Mouse (Mus musculus) CH12.LX (cell line): ENCODE results near the gene S100a9. TPM values are rescaled to one million over a fixed set of nuclear protein-coding genes. Genes with fewer than 3 reads are reported as not detected.

ENCODE experiments used
- DNase-seq: peaks from one replicate; pipeline ENCODE4 v3.0.0-alpha.2; 2013; ENCODE audit errors: extremely low read depth
- H3K27ac ChIP-seq: 2 replicates; pipeline ENCODE4 v1.5.1; 2012; ENCODE audit warnings: low read depth, mild to moderate bottlenecking, control low read depth, moderate library complexity; ENCODE audit not compliant: insufficient read depth
- H3K27me3 ChIP-seq: replicated peaks from 2 replicates; pipeline ENCODE3; 2012; ENCODE audit warnings: inconsistent platforms
- H3K36me3 ChIP-seq, 2 experiments: replicated peaks in 1 of 2; 2 replicates each; pipeline versions ENCODE3 to v1.6.1; 2012; ENCODE audit warnings: inconsistent platforms in 1 of 2, low read length in 1 of 2, mild to moderate bottlenecking in 1 of 2, mixed read lengths in 1 of 2, moderate library complexity in 1 of 2; ENCODE audit not compliant: control insufficient read depth in 1 of 2, insufficient read depth in 1 of 2
- H3K4me1 ChIP-seq, 2 experiments: 2 replicates each; pipeline ENCODE4 v1.6.1; 2012; ENCODE audit warnings: inconsistent platforms in 1 of 2, moderate library complexity in 1 of 2; ENCODE audit not compliant: insufficient read depth in 2 of 2, control insufficient read depth in 1 of 2
- H3K4me2 ChIP-seq: 2 replicates; pipeline ENCODE4 v1.6.1; 2012; ENCODE audit warnings: low read depth, mild to moderate bottlenecking, control low read depth; ENCODE audit not compliant: poor library complexity, insufficient read depth, severe bottlenecking
- H3K4me3 ChIP-seq, 3 experiments: fragments of 150-350 bp in 1 of 3; sonication (generic) in 1 of 3; replicated peaks in 1 of 3; 2 replicates each; pipeline versions ENCODE3 to v1.5.1; 2011 to 2012; ENCODE audit warnings: low read depth in 2 of 3, low read length in 2 of 3, mild to moderate bottlenecking in 2 of 3, moderate library complexity in 2 of 3, control low read depth in 1 of 3, improper control_type of control experiment in 1 of 3, inconsistent platforms in 1 of 3, mixed read lengths in 1 of 3; ENCODE audit not compliant: poor library complexity in 1 of 3
- H3K79me2 ChIP-seq: replicated peaks from 2 replicates; pipeline ENCODE4 v1.6.1; 2012; ENCODE audit warnings: mild to moderate bottlenecking, moderate library complexity; ENCODE audit not compliant: control insufficient read depth, poor library complexity, insufficient read depth, severe bottlenecking; ENCODE audit errors: extremely low read depth
- H3K9ac ChIP-seq: 2 replicates; pipeline ENCODE4 v1.6.1; 2012; ENCODE audit warnings: low read depth, mild to moderate bottlenecking, control low read depth, moderate library complexity; ENCODE audit not compliant: insufficient read depth
- H3K9me3 ChIP-seq: replicated peaks from 2 replicates; pipeline ENCODE3; 2012; ENCODE audit warnings: low read length, inconsistent platforms, mixed read lengths
- CHD2 ChIP-seq: IDR thresholded peaks from 2 replicates; pipeline ENCODE4 v1.6.1; 2011; ENCODE audit warnings: low read length, improper control_type of control experiment
- E2F4 ChIP-seq: IDR thresholded peaks from 2 replicates; pipeline ENCODE4 v1.6.1; 2011; ENCODE audit warnings: low read depth, low read length, improper control_type of control experiment; ENCODE audit not compliant: insufficient replicate concordance
- ELF1 ChIP-seq: IDR thresholded peaks from 2 replicates; pipeline ENCODE4 v1.6.1; 2014; ENCODE audit warnings: low read depth, mild to moderate bottlenecking, inconsistent platforms, low read length, improper control_type of control experiment
- ETS1 ChIP-seq: conservative IDR thresholded peaks from 2 replicates; pipeline ENCODE4 v1.6.1; 2012; ENCODE audit warnings: low read depth, mild to moderate bottlenecking, inconsistent platforms, low read length, improper control_type of control experiment, moderate library complexity
- GABPA ChIP-seq: IDR thresholded peaks from 2 replicates; pipeline ENCODE4 v1.6.1; 2012; ENCODE audit warnings: low read depth, low read length, improper control_type of control experiment, inconsistent platforms; ENCODE audit not compliant: insufficient replicate concordance
- IRF4 ChIP-seq: IDR thresholded peaks from 2 replicates; pipeline ENCODE4 v1.6.1; 2014; ENCODE audit warnings: low read depth, mild to moderate bottlenecking, inconsistent platforms, low read length, improper control_type of control experiment
- JUN ChIP-seq: IDR thresholded peaks from 2 replicates; pipeline ENCODE4 v1.6.1; 2011; ENCODE audit warnings: low read depth, mild to moderate bottlenecking, low read length, improper control_type of control experiment, moderate library complexity; ENCODE audit not compliant: insufficient read depth
- JUND ChIP-seq: conservative IDR thresholded peaks from 2 replicates; pipeline ENCODE4 v1.6.1; 2011; ENCODE audit warnings: low read depth, low read length, improper control_type of control experiment
- MEF2A ChIP-seq: IDR thresholded peaks from 2 replicates; pipeline ENCODE4 v1.6.1; 2014; ENCODE audit warnings: low read depth, mild to moderate bottlenecking, inconsistent platforms, low read length, improper control_type of control experiment, borderline replicate concordance
- MXI1 ChIP-seq: IDR thresholded peaks from 2 replicates; pipeline ENCODE4 v1.6.1; 2011; ENCODE audit warnings: mild to moderate bottlenecking, low read depth, low read length, improper control_type of control experiment
- NELFE ChIP-seq: IDR thresholded peaks from 2 replicates; pipeline ENCODE4 v1.6.1; 2011; ENCODE audit warnings: low read depth, low read length, improper control_type of control experiment
- NRF1 ChIP-seq: IDR thresholded peaks from 2 replicates; pipeline ENCODE4 v1.6.1; 2014; ENCODE audit warnings: low read depth, mild to moderate bottlenecking, inconsistent platforms, low read length, improper control_type of control experiment, moderate library complexity
- RAD21 ChIP-seq: IDR thresholded peaks from 2 replicates; pipeline ENCODE4 v1.6.1; 2011; ENCODE audit warnings: low read depth, mild to moderate bottlenecking, low read length, improper control_type of control experiment, moderate library complexity
- SIN3A ChIP-seq: IDR thresholded peaks from 2 replicates; pipeline ENCODE4 v1.6.1; 2012; ENCODE audit warnings: low read length, improper control_type of control experiment, inconsistent platforms
- SMC3 ChIP-seq: IDR thresholded peaks from 2 replicates; pipeline ENCODE4 v1.6.1; 2011; ENCODE audit warnings: low read depth, low read length, improper control_type of control experiment
- USF1 ChIP-seq: IDR thresholded peaks from 2 replicates; pipeline ENCODE4 v1.6.1; 2014; ENCODE audit warnings: low read depth, mild to moderate bottlenecking, inconsistent platforms, low read length, improper control_type of control experiment
- ZMIZ1 ChIP-seq: IDR thresholded peaks from 2 replicates; pipeline ENCODE4 v1.6.1; 2012; ENCODE audit warnings: low read depth, mild to moderate bottlenecking, inconsistent platforms, low read length, improper control_type of control experiment
- ZNF384 ChIP-seq: IDR thresholded peaks from 2 replicates; pipeline ENCODE4 v1.6.1; 2012; ENCODE audit warnings: low read depth, low read length, improper control_type of control experiment, inconsistent platforms
- dilution Hi-C: fragments of 300-500 bp; cut with MboI; formaldehyde crosslinking; loops from 2 replicates; pipeline ENCODE4 v1.14.3; 2020; ENCODE audit warnings: low sequenced_read_pairs; ENCODE audit not compliant: extremely low pct_unique_long_range_greater_than_20kb, extremely low pct_ligation_motif_present
- in situ Hi-C: fragments of 300-500 bp; cut with MboI; formaldehyde crosslinking; loops from 3 replicates; pipeline ENCODE4 v1.14.3; 2019; ENCODE audit warnings: low sequenced_read_pairs, low pct_ligation_motif_present, low pct_unique_long_range_greater_than_20kb, mixed read lengths
- polyA plus RNA-seq: library from polyadenylated mRNA; unstranded; fragments of >175 nt; gene quantifications from 2 replicates; pipeline ENCODE4 v1.2.1, GENCODE M21; 2012; ENCODE audit warnings: low read depth; ENCODE audit not compliant: insufficient read length
- total RNA-seq, 2 experiments: library from RNA; depleted of rRNA; stranded (reverse); fragments of 300-350 nt in 1 of 2; fragments of >200 nt in 1 of 2; gene quantifications; 2 replicates each; pipeline ENCODE4 v1.2.3; 2012 to 2014

S100a9 gene
- total and polyA plus RNA-seq, 3 experiments = not detected

DNA sequence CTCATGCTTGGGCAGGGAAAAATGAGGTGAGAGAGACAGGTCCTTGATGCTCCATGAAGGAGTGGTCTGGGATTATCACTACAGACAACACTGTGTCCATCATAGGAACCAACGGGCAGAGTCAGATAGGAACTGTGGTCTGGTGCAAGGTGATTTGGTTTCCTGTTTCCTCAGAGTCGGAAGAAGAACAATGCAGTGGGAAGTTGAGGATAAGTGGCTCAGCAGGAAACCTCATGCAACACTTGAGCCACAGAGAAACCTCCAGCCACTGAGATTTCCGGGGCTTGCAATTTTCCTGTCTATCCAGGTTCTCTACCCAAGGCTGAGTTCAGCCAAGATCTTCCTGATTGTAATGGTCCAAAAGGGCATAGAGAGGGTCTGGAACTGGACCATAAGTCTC, 16.9 kb downstream of the S100a9 start:
- Histone ChIP-seq H3K27ac (no peak overlapping the region), H3K36me3 (no peaks in the 10 kb centered on the region), H3K4me3 (no peak overlapping the region), H3K79me2 (no peaks in the 10 kb centered on the region), H3K9me3 (no peaks in the 10 kb centered on the region), H3K4me2 (no peak overlapping the region), H3K4me1 (no peaks in the 10 kb centered on the region), H3K9ac (no peak overlapping the region), H3K27me3 (peaks cover 82% of the 10 kb centered on the region)
- dilution Hi-C loops = no loop called here
- no peak for TF ChIP-seq NELFE
- TF ChIP-seq ETS1 = no peak
- TF ChIP-seq IRF4 = no peak
- TF ChIP-seq JUND = no peak
- no peak for TF ChIP-seq ZMIZ1
- no peak for TF ChIP-seq MEF2A
- TF ChIP-seq ZNF384 = no peak
- TF ChIP-seq MXI1 = no peak
- TF ChIP-seq CHD2 = no peak
- no peak for TF ChIP-seq E2F4
- no peak for TF ChIP-seq RAD21
- TF ChIP-seq ELF1 = no peak
- TF ChIP-seq GABPA = no peak
- TF ChIP-seq USF1 = no peak
- no peak for TF ChIP-seq NRF1
- TF ChIP-seq JUN = no peak
- in situ Hi-C loops = no loop called here
- no peak for DNase-seq

DNA sequence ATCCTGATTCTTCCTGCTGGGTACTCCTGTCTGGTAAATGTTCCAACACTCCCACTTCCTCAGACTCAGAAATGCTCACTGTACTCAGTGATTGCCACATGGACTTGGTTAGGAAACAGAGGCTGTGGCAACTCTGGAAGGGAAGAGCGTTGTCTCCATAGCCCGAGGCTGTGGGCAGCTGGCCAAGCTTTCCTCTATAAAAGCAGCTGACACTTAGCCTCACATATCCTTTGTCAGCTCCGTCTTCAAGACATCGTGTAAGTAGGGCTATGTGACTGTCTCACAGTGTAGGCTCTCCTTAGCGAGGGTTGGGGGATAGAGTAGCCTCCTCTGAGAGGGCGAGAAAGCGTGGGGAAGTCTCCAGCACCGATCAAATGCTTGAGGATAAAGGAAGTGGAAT, 26.7 kb downstream of the S100a9 start, which contains the start of gene S100a8:
TSS of gene S100a8 (plus strand) at position 133 of the 400 bp plus-strand sequence.
- Histone ChIP-seq H3K4me1 (no peaks in the 10 kb centered on the region), H3K9me3 (no peaks in the 10 kb centered on the region), H3K36me3 (no peaks in the 10 kb centered on the region), H3K27ac (no peak within 1 kb of the TSS), H3K27me3 (peaks cover 60% of the 10 kb centered on the region), H3K4me3 (no peak within 1 kb of the TSS), H3K9ac (no peak within 1 kb of the TSS), H3K4me2 (no peak within 1 kb of the TSS), H3K79me2 (no peaks in the 10 kb centered on the region)
- TF ChIP-seq SMC3 = no peak
- TF ChIP-seq SIN3A = no peak
- no peak for TF ChIP-seq ELF1
- DNase-seq = no peak
- in situ Hi-C loops = no loop called here
- dilution Hi-C loops = no loop called here
